Mouse (Mus musculus) forebrain, postnatal 0 days (tissue): Measurements from ENCODE around the gene Tectb. TPM values are rescaled to one million over a fixed set of nuclear protein-coding genes. Genes with fewer than 3 reads are reported as not detected.

Experiments
- ATAC-seq: fragments of 200-750 bp; cut with Nextera tagmentation; 2 replicates; pipeline ENCODE4 v1.8.0; 2017; ENCODE audit warnings: mild to moderate bottlenecking, moderate library complexity
- DNase-seq: peaks from one replicate; pipeline ENCODE4 v3.0.0-alpha.2; 2015
- H3K27ac ChIP-seq: fragments of 300-500 bp; sonication (generic); 2 replicates; pipeline ENCODE4 v1.5.1; 2014; ENCODE audit warnings: low read depth, mild to moderate bottlenecking, antibody characterized with exemption, low read length, moderate library complexity, mixed read lengths
- H3K27me3 ChIP-seq: fragments of 300-500 bp; sonication (generic); 2 replicates; pipeline ENCODE4 v1.6.1; 2014; ENCODE audit warnings: mild to moderate bottlenecking, low read length, mixed read lengths; ENCODE audit not compliant: insufficient read depth
- H3K36me3 ChIP-seq: fragments of 300-500 bp; sonication (generic); 2 replicates; pipeline ENCODE4 v1.6.1; 2014; ENCODE audit warnings: mild to moderate bottlenecking, moderate library complexity; ENCODE audit not compliant: insufficient read depth
- H3K4me1 ChIP-seq: fragments of 300-500 bp; sonication (generic); 2 replicates; pipeline ENCODE4 v1.6.1; 2014; ENCODE audit warnings: antibody characterized with exemption; ENCODE audit not compliant: insufficient read depth
- H3K4me2 ChIP-seq: fragments of 300-500 bp; sonication (generic); 2 replicates; pipeline ENCODE4 v1.6.1; 2014; ENCODE audit warnings: low read depth, mild to moderate bottlenecking, moderate library complexity
- H3K4me3 ChIP-seq: fragments of 300-500 bp; sonication (generic); 2 replicates; pipeline ENCODE4 v1.5.1; 2014; ENCODE audit warnings: low read depth, low read length, mixed read lengths
- H3K9ac ChIP-seq: fragments of 300-500 bp; sonication (generic); 2 replicates; pipeline ENCODE4 v1.6.1; 2014; ENCODE audit warnings: mild to moderate bottlenecking
- H3K9me3 ChIP-seq: fragments of 300-500 bp; sonication (generic); 2 replicates; pipeline ENCODE4 v1.6.1; 2016; ENCODE audit warnings: low read length
- CTCF ChIP-seq: sonication (generic); IDR thresholded peaks from 2 replicates; pipeline ENCODE4 v1.5.1; 2016; ENCODE audit warnings: antibody characterized with exemption, control low read depth, low read depth
- WGBS: fragments of 180-500 bp; shearing (Covaris S2); extraction: QIAGEN DNeasy Blood & Tissue Kit; methylation state at CpG from one replicate; pipeline ENCODE4 v1.1.7; 2014; 5-methylcytosine and 5-hydroxymethylcytosine counted together
- polyA plus RNA-seq: library from polyadenylated mRNA; unstranded; fragments of >200 nt; fragmentation: Nextera tagmentation; extraction: Ambion mirVana; gene quantifications from 2 replicates; pipeline ENCODE4 v1.2.1, GENCODE M21; 2015
- total RNA-seq: library from RNA; depleted of rRNA; stranded (reverse); fragments of >200 nt; gene quantifications from 2 replicates; pipeline ENCODE4 v1.2.3, GENCODE M21; 2014

The Tectb gene
- total and polyA plus RNA-seq, 2 experiments from 2014 or later: 0.16 TPM; not detected in 1

GRCm38 (mm10) chr19:55217365-55217764, 36.8 kb downstream of the Tectb start:
- no peak for TF ChIP-seq CTCF
- no peaks in the 10 kb centered on the region for H3K4me1 ChIP-seq
- no peak overlapping the region for H3K4me2 ChIP-seq
- H3K27me3 ChIP-seq: no peaks in the 10 kb centered on the region
- no peak overlapping the region for H3K9ac ChIP-seq
- H3K4me3 ChIP-seq: no peak overlapping the region
- peak; percentile 14 for DNase-seq
- no peaks in the 10 kb centered on the region for H3K36me3 ChIP-seq
- no peak for ATAC-seq
- WGBS: 79% methylated on average over 9 of the region's 9 CpGs
- H3K27ac ChIP-seq: 0 out of 2 replicates have a peak overlapping the region, but pooled peaks have one; percentile 29
- H3K9me3 ChIP-seq: no peaks in the 10 kb centered on the region

- ATAC-seq: peak; percentile 89
- H3K4me2 ChIP-seq: peak overlapping the region; percentile 58
- TF ChIP-seq CTCF: peak; percentile 92
- 4% methylated on average over 20 of the region's 20 CpGs for WGBS
- no peaks in the 10 kb centered on the region for H3K36me3 ChIP-seq
- H3K27me3 ChIP-seq: no peaks in the 10 kb centered on the region
- H3K4me3 ChIP-seq: peak overlapping the region; percentile 41
- no peaks in the 10 kb centered on the region for H3K4me1 ChIP-seq
- H3K9ac ChIP-seq: peak overlapping the region; percentile 46
- H3K9me3 ChIP-seq: no peaks in the 10 kb centered on the region
- DNase-seq: peak; percentile 96
- H3K27ac ChIP-seq: no peak overlapping the region
Observed at GRCm38 (mm10) chr19:55218192-55218739, 37.7 kb downstream of the Tectb start.

DNA sequence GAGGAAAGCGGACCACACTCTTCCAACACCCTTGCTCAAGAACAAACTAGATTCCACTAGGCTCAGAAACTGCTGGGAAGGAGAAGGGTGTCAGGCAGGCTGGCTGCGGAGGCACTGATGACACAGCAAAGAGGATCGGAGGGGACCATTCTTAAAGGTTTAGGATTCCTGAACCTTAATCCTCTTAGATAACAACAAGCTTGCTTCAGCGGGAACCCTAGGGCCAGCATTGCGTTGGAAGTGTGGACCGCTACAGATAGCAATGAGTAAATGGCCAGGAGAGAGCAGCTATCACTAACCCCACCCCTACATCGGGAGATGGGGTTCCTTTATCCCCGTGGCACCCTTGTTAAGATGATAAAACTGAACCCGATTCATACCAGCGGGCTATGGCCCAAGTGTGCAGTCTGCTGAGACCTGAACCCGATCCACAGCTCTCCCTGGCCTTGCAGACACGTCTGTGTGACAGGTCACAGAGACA, 38.2 kb downstream of the Tectb start:
- Histone ChIP-seq H3K9ac (peak overlapping the region; percentile 46), H3K4me2 (peak overlapping the region; percentile 58), H3K27me3 (no peaks in the 10 kb centered on the region), H3K4me3 (peak overlapping the region; percentile 41), H3K4me1 (no peaks in the 10 kb centered on the region), H3K36me3 (no peaks in the 10 kb centered on the region), H3K9me3 (no peaks in the 10 kb centered on the region), H3K27ac (no peak overlapping the region)
- DNase-seq (no peak), ATAC-seq (no peak)
- WGBS: 13% methylated on average over 12 of the region's 12 CpGs
- TF ChIP-seq CTCF: no peak

DNA sequence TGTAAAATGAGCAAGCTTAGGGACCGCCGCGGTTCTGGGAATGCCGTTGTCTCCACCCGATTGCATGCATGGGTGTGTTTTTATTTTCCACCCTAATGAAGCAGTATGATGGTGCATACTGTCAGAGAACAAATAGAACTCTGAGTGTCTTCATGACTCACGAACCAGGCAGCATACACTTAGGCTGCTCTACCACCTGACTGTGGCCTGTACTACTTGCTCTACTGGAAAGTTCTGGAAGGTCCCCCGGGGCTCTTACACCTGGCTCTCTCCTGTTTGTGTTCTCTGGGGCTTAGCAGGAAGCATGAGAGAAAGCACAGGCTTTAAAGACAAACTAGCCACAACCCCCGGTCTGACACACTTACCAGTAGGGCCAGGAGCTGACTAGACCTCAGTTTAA, 38.8 kb downstream of the Tectb start:
- no peak for TF ChIP-seq CTCF
- H3K9me3 ChIP-seq: no peaks in the 10 kb centered on the region
- DNase-seq (no peak), ATAC-seq (no peak)
- H3K27ac ChIP-seq: no peak overlapping the region
- no peak overlapping the region for H3K4me3 ChIP-seq
- no peaks in the 10 kb centered on the region for H3K4me1 ChIP-seq
- no peaks in the 10 kb centered on the region for H3K36me3 ChIP-seq
- 69% methylated on average over 8 of the region's 8 CpGs for WGBS
- H3K9ac ChIP-seq: no peak overlapping the region; the same call in 1 of the 2 replicates
- no peaks in the 10 kb centered on the region for H3K27me3 ChIP-seq
- peak overlapping the region; percentile 58 for H3K4me2 ChIP-seq

- DNase-seq: no peak
- Histone ChIP-seq H3K4me3 (no peak overlapping the region), H3K27me3 (no peaks in the 10 kb centered on the region), H3K27ac (no peak overlapping the region), H3K4me2 (no peak overlapping the region), H3K4me1 (no peaks in the 10 kb centered on the region), H3K36me3 (no peaks in the 10 kb centered on the region), H3K9ac (no peak overlapping the region), H3K9me3 (no peaks in the 10 kb centered on the region)
- WGBS: 88% methylated on average over 6 of the region's 6 CpGs
- ATAC-seq: no peak
- TF ChIP-seq CTCF: no peak
Observed at GRCm38 (mm10) chr19:55221208-55221607, 40.7 kb downstream of the Tectb start.

GRCm38 (mm10) chr19:55222268-55222667, 41.7 kb downstream of the Tectb start:
- H3K27ac ChIP-seq: no peak overlapping the region
- H3K36me3 ChIP-seq: no peaks in the 10 kb centered on the region
- no peaks in the 10 kb centered on the region for H3K9me3 ChIP-seq
- no peak for DNase-seq
- H3K4me1 ChIP-seq: no peaks in the 10 kb centered on the region
- no peak overlapping the region for H3K4me2 ChIP-seq
- TF ChIP-seq CTCF: no peak
- no peaks in the 10 kb centered on the region for H3K27me3 ChIP-seq
- WGBS: 89% methylated on average over 9 of the region's 9 CpGs
- no peak overlapping the region for H3K4me3 ChIP-seq
- no peak for ATAC-seq
- H3K9ac ChIP-seq: no peak overlapping the region

GRCm38 (mm10) chr19:55226621-55227020, 46.1 kb downstream of the Tectb start:
- TF ChIP-seq CTCF: no peak
- 59% methylated on average over 5 of the region's 5 CpGs for WGBS

More at GRCm38 (mm10) chr19:55226621-55227020, 46.1 kb downstream of the Tectb start:
- Histone ChIP-seq H3K27me3 (no peaks in the 10 kb centered on the region), H3K9me3 (no peaks in the 10 kb centered on the region), H3K4me3 (no peak overlapping the region), H3K4me2 (no peak overlapping the region), H3K36me3 (no peaks in the 10 kb centered on the region), H3K9ac (no peak overlapping the region), H3K4me1 (no peaks in the 10 kb centered on the region), H3K27ac (no peak overlapping the region)
- no peak for DNase-seq
- no peak for ATAC-seq
